Mouse (Mus musculus): Measurements from ENCODE around the gene Wdr82. TPM values are rescaled to one million over a fixed set of nuclear protein-coding genes. Genes with fewer than 3 reads are reported as not detected.

The Wdr82 gene
- total RNA-seq, 2 experiments from 2014 or later, result 146 to 149 TPM

- intact Hi-C loops (cut with DNase I), result no loop called here
- DNase-seq (ENCODE audit: low spot score in 2 of 2), result peak in 1 of 2 experiments; percentile 60
These were observed 22.3 kb downstream of the Wdr82 start for GRCm38 (mm10) chr9:106192998-106193397.

GRCm38 (mm10) chr9:106193930-106194807 lies 23.4 kb downstream of the Wdr82 start:
- peak in 1 of 2 experiments; percentile 63 for DNase-seq (ENCODE audit: low spot score in 2 of 2)
- intact Hi-C loops (cut with DNase I), result no loop called here

- intact Hi-C loops (cut with DNase I), result no loop called here
- peak in 1 of 2 experiments; percentile 70 for DNase-seq (ENCODE audit: low spot score in 2 of 2)
These were observed 25.0 kb downstream of the Wdr82 start for GRCm38 (mm10) chr9:106195693-106196092.

DNA sequence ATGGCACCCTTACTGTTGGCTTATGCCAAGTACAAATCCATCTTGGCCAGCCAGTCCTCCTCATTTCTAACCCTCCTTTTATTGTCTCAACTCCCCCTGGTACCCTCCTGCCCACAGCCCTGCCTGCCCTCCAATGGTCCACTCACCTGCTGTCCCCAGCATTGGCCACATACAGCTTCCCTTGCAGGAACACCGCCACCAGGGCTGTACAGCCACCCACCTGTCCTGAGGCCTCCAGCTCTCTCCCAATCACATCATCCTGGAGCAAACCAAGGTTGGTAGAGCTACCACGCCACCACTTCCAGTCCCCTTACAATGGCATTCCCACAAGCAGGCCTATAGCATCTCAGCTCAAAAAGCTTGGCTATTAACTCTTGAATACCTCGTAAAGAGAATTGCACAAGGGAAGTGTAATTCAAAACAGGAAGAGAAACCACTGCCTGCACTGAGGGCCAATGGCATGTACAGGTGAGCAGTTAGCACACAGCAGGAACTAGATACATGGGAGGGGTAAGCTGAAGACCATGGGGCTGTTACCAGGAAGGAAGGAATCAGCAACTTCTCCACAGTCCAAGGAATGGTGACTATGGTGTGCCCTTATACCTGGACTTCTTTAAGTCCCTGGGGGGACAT lies 26.5 kb downstream of the Wdr82 start:
- intact Hi-C loops (cut with DNase I), result no loop called here
- no peak for DNase-seq (ENCODE audit: low spot score in 2 of 2)

DNA sequence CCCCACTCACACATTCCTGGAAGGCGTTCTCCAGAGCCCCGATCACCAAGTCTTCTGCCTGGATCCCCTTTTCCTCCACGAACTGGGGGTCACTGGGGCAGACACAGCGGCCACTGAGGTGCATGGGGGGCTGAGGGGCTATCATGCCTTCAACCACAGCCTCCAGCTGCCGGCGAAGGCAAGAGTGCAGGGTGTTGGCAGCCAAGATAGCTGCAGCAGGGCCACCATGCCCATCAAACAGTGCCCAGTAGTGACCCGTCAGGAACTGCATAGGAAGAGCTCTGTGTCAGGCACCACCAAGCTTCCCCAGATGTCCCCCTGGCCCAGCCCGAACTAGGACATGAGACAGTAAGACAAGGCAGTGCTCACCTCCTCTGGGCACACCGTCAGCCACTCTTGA lies 27.0 kb downstream of the Wdr82 start:
- intact Hi-C loops (cut with DNase I), result no loop called here
- no peak for DNase-seq (ENCODE audit: low spot score in 2 of 2)

GRCm38 (mm10) chr9:106198962-106199458 lies 28.3 kb downstream of the Wdr82 start:
- peak in 1 of 2 experiments; percentile 52 for DNase-seq (ENCODE audit: low spot score in 2 of 2)
- intact Hi-C loops (cut with DNase I), result no loop called here

- intact Hi-C loops (cut with DNase I), result loop anchor here (10.0 kb wide), 1 partner anchor 225 kb away; the partner anchor contains the start of gene Rpl29
- DNase-seq (ENCODE audit: low spot score in 2 of 2), result no peak
These were observed 29.0 kb downstream of the Wdr82 start, which contains the start of gene Ppm1m for GRCm38 (mm10) chr9:106199535-106200272. Gene Ppm1m, minus strand, starts transcription at chr9:106199746.

GRCm38 (mm10) chr9:106201895-106202294 lies 31.2 kb downstream of the Wdr82 start:
- intact Hi-C loops (cut with DNase I), result loop anchor here (10.0 kb wide), 1 partner anchor 223 kb away; the partner anchor contains the start of gene Rpl29
- no peak for DNase-seq (ENCODE audit: low spot score in 2 of 2)

DNA sequence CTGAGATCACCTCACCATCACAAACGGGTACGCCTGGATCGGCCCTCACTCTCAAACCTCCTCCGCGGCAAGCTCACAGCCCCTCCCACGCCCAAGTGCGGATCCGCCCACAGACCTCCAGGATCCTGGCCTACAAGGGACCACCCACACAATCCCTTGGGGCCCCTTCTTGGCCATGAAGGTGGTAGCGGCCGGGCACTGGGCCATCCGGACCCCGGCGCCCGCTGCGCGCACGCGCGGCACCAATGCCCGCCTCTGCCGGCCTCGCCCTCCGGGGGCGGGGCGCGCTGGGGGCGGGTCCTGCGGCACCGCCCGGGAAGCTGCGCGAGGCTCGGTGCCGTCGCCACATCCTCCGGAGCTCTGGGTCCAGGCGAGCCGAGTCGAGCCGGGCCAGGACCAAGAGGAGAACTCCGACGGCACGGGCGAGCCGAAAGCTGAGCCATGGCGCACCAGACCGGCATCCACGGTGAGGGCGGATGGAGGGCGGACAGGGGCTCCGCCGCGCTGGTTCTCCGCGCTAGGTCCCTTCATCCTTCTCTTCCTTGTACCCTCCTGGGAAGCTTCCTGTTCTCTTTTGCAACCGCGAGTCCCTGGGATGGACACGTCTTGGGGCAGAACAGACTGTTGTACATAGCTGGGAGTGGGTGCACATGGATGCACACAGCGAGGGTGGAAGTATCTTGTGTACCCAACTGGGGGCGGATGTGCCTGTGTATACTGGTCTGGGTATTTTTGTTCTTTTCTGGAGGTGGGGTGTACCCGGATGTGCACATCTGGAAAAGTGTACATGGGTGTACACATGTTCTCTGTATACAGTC lies 32.3 kb downstream of the Wdr82 start, which contains the start of gene Twf2:
Gene Twf2 (plus strand): TSS at position 290 of the 818 bp plus-strand sequence.
- peak; percentile 87 to 93 for DNase-seq (ENCODE audit: low spot score in 2 of 2)

GRCm38 (mm10) chr9:106203990-106204851 lies 33.5 kb downstream of the Wdr82 start:
- DNase-seq (ENCODE audit: low spot score in 2 of 2), result no peak
- intact Hi-C loops (cut with DNase I), result loop anchor here (10.0 kb wide), 1 partner anchor 221 kb away; the partner anchor contains the start of gene Rpl29

More for the DNA sequence above, 32.3 kb downstream of the Wdr82 start, which contains the start of gene Twf2:
- intact Hi-C loops (cut with DNase I), result loop anchor here (10.0 kb wide), 1 partner anchor 222 kb away; the partner anchor contains the start of gene Rpl29

GRCm38 (mm10) chr9:106205713-106206290 lies 35.1 kb downstream of the Wdr82 start:
- no peak for DNase-seq (ENCODE audit: low spot score in 2 of 2)
- intact Hi-C loops (cut with DNase I), result loop anchor here (10.0 kb wide), 1 partner anchor 219 kb away; the partner anchor contains the start of gene Rpl29

DNA sequence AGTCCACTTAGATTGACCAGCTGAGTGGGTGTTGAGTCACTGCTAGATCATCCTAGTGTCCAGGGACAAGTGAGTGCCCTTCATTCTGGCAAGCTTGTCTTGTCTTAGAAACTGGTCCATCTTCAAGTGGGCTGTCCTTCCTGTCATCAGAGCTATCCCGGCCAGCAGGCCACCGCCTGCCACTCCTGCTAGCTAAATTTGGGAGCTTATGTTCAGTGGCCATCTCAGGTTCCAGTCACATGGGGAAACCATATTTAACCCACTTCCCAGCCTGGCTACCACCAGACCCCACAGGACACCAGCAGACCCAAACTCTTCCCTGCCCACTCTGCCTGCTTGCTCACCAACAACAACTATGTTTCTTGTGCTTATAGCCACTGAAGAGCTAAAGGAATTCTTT lies 35.8 kb downstream of the Wdr82 start:
- DNase-seq (ENCODE audit: low spot score in 2 of 2), result no peak
- intact Hi-C loops (cut with DNase I), result loop anchor here (10.0 kb wide), 1 partner anchor 218 kb away; the partner anchor contains the start of gene Rpl29

DNA sequence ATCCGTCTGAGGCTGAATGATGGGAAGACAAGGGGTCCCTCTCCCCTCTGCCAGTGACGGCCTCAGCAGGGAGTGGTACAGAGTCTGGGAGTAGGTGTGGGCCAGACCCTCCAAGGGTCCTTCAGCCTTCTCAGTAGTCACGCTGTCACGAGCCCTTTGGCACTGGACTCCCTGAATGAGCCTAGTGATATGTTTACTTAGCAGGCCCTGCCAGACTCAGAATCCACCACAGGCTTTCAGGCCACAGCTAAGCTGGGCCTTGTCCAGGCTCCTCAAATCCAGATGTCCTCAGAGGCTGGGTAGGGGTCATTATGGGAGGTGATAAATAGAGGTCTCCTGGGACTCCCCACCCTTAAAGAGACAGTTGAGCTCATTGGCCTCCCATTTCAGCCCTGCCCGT lies 37.5 kb downstream of the Wdr82 start:
- DNase-seq (ENCODE audit: low spot score in 2 of 2), result no peak
- intact Hi-C loops (cut with DNase I), result loop anchor here (10.0 kb wide), 1 partner anchor 217 kb away; the partner anchor contains the start of gene Rpl29

GRCm38 (mm10) chr9:106209954-106210353 lies 39.2 kb downstream of the Wdr82 start:
- no peak for DNase-seq (ENCODE audit: low spot score in 2 of 2)
- intact Hi-C loops (cut with DNase I), result loop anchor here (5.0 to 10.0 kb wide), 2 partner anchors 38 to 215 kb away; partner anchors contain the start of genes Rpl29 and Wdr82

GRCm38 (mm10) chr9:106210853-106211609 lies 40.3 kb downstream of the Wdr82 start:
- no peak for DNase-seq (ENCODE audit: low spot score in 2 of 2)
- intact Hi-C loops (cut with DNase I), result loop anchor here (5.0 kb wide), 1 partner anchor 39 kb away; the partner anchor contains the start of gene Wdr82

Data from left cerebral cortex, postnatal 14 days (tissue).